Mouse (Mus musculus) left cerebral cortex, postnatal 4 days (tissue): Measurements from ENCODE around the gene Aldh16a1. TPM values are rescaled to one million over a fixed set of nuclear protein-coding genes. Genes with fewer than 3 reads are reported as not detected.
"Not testable (repeated sequence)": the region's sequence is repeated elsewhere in the genome, so short reads cannot be mapped to it uniquely, and the experiment has no call there.

Source experiments
- DNase-seq: peaks from one replicate; pipeline ENCODE4 v3.0.0-alpha.2; 2022
- intact Hi-C: fragments of 180-260 bp; cut with DNase I; formaldehyde crosslinking; loops from one replicate; pipeline ENCODE4 v1.15.1; 2025
- total RNA-seq, 2 experiments: library from RNA; stranded (reverse); gene quantifications; 2 replicates each; pipeline ENCODE4 v1.2.3; 2021

Aldh16a1 gene
- total RNA-seq, 2 experiments from 2014 or later = 16.7 to 16.9 TPM

- intact Hi-C loops = no loop called here
- DNase-seq = no peak
Observed at GRCm38 (mm10) chr7:45122561-45123185, 31.7 kb downstream of the Aldh16a1 start.

GRCm38 (mm10) chr7:45121966-45122365, 32.4 kb downstream of the Aldh16a1 start:
- DNase-seq = no peak
- intact Hi-C loops = no loop called here

DNA sequence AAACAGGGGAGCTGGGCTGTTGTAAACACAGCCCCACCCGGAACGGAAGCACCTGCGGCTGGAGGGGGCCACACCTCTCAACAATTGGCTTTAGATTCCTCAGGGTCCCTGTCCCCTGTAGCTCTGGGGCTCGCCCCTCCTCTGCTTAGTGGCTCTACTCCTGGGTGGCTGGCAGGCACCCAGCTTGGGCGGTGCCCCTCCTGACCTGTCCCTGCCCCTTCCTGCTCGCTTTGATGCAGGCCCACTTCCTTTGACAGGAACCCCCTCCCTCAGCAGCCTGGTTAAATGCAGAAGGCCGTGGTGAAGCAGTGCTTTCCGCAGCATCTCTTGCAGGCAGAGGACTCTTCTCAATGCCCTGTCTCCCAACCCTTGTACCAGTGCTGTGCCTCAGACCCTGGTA, 33.0 kb downstream of the Aldh16a1 start:
- DNase-seq = no peak

DNA sequence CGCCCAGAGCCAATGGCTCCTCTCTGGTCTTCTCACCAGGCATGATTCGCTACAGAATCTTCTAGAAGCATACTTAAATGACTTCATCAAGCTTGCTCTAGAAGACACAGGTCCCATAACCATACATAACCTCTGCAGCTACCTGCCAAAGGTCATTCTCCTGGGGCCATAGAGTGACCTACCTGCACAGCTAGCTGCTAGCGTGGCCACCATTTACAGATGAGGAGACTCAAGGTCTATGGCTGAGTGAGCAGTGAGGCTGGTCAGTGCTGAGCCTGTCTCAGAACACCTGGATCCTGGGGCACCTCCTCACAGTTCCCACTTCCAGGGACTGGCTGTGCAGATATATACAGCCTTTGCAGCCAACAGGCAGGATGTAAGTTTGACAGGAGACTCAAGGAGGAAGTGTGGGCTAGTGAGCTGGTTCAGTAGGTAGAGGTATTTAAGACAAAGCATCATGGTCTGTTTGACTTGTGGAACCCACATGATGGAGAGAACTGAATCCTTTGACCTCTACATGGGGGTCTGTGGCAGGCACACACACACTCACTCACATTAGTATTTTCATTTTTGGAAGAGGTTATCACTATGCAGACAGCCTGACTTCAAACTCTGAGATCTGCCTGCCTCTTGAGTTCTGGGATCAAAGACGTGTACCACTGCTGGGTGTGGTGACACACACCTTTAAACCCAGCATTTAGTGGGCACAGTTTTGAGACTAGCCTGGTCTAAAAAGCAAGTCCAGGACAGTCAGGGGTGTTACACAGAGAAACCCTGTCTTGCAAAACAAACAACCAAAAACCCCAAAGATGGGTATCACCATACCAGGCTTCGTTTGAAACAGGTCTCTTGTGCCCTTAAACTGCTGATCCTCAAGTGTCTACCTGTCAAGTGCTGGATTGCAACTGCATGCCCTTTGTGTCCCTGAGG, 34.3 kb downstream of the Aldh16a1 start:
- intact Hi-C loops = no loop called here
- DNase-seq = no peak

More for the DNA sequence above, 33.0 kb downstream of the Aldh16a1 start:
- intact Hi-C loops = no loop called here

GRCm38 (mm10) chr7:45118336-45118735, 36.0 kb downstream of the Aldh16a1 start:
- no peak for DNase-seq
- intact Hi-C loops = no loop called here

DNA sequence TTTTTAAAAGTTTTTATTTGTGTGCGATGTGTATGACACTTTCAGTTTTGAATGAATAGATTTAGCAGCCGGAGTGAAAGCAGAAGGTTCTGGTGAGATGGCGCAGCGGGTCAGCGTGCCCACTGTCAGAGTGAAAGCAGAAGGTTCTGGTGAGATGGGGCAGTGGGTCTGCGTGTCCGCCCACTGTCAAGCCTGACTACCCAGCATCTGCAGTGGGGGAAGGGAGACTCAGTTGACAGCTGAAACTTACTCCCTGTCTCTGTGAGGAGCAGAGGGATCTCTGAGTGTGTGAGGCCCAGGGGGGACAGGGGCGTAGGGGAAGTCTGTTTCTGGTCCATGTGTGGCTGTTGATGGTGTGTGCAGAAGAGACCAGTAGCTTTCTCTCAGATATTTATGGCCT, 36.8 kb downstream of the Aldh16a1 start:
- DNase-seq = no peak
- intact Hi-C loops = no loop called here

GRCm38 (mm10) chr7:45113476-45113875, 40.9 kb downstream of the Aldh16a1 start:
- no peak for DNase-seq
- intact Hi-C loops = no loop called here

DNA sequence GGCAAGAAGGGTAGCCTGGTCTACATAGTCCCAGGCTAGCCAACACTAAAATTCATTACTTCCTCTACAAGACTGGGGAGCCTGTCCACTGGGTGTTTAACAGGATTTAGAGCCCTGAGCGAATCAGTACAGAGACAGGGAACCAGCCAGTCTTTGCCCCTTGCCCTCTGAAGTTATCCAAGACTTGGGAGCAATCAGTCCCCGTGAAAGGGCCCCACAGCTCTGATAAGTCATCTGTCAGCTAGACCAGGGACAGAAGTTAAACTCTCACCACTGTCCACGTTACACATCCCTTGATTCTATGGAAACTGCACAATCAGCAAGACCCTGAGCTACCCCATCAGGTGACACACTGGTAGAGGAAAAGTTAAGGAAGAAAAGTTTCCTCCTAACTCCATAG, 41.9 kb downstream of the Aldh16a1 start:
- intact Hi-C loops = no loop called here
- DNase-seq = no peak

GRCm38 (mm10) chr7:45111940-45112339, 42.4 kb downstream of the Aldh16a1 start:
- DNase-seq = no peak
- intact Hi-C loops = no loop called here

DNA sequence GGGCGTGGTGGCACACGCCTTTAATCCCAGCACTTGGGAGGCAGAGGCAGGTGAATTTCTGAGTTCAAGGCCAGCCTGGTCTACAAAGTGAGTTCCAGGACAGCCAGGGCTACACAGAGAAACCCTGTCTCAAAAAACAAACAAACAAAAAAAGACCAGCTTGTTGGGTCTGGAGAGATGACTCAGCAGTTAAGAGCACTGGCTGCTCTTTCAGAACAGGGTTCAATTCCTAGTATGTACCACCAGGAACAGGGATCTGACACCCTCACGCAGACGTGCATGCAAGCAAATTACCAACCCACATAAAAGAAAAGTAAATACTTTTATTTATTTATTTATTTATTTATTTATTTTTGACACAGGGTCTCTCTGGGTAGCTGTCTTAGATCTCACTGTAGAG, 44.3 kb downstream of the Aldh16a1 start:
- DNase-seq, intact Hi-C loops: not testable (repeated sequence)

GRCm38 (mm10) chr7:45107052-45107645, 47.2 kb downstream of the Aldh16a1 start:
- DNase-seq = no peak
- intact Hi-C loops = no loop called here

DNA sequence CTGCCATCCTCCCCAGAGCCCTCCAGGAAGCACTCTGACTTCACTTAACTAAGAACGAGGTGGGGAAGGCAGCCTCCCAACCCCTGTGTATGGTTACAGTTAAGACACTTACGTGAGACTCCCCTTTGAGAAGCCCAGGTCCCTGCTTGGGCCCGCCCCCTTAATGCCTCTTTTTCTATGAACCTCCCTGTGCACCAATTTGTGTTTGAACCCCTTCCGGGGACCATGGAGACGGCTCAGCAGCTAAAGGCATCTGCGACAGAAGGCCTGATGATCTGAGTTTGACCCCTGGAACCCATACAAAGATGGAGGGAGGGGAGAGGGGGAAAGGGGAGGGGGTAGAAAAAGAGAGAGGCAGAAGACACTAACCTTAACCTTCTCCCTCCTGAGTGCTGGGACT, 47.9 kb downstream of the Aldh16a1 start:
- DNase-seq = no peak
- intact Hi-C loops = no loop called here

DNA sequence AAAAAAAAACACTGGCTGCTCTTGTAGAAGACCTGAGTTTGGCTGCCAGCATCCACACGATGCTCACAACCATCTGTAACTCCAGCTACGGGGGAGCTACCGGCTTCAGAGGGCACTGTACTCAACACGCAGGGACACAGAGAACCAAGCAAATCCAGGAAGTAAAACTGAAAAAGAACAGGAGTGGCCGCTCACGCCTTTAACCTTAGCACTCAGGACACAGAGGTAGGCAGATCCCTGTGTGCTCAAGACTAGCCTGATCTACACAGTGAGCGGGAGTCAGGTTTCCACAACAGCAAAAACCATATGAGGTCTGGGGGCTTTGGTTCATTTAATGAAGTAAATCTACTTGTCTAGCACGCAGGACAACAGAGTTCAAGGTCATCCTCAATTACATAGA, 48.9 kb downstream of the Aldh16a1 start:
- intact Hi-C loops = no loop called here
- DNase-seq = no peak

DNA sequence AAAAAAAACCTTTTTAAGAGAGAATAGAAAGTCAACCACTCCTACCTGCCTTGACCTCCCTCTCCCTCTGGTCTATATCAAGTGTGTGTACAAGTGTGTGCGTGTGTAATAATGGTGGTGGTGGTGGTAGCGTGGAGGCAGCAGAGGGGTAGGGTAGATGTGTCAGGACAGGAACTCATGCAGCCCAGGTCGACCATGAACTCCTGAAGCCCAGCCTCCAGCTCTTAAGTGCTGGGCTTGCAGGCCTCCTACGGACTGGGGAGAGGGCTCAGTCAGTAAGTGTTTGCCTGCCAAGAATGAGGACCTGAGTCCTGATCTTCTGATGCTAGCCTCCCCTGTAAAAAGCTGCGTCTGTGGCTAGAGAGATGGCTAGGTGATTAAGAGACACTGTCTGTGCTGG, 49.4 kb downstream of the Aldh16a1 start:
- no peak for DNase-seq
- intact Hi-C loops = no loop called here

DNA sequence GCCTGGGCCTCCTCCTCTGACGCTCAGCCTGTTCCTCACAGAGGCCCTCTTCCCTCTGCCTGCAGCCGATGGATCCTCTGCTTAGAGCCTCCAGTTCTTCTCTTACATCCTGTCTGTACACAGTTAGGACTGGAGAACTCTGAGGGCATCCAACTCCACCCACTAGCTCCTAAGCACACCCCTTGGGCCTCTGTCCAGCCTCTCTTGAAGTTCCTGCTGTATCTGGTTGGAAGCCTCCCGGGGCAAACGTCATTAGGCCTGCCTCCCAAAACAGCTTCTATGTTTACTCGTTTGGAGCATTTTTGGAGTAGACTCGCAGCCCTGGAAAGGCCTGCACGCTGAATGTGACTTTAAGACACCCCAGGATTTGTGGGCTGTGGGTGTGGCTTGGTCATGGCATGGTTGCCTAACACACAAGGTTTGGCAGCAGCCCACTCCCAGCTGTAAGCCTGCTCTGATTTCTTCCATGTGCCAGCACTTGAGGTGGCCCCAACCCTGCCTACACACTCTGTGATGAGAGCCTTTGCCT, 50.7 kb downstream of the Aldh16a1 start, which contains the start of gene Fcgrt:
Fcgrt (minus strand) TSS at position 200 of the 529 bp plus-strand sequence.
- intact Hi-C loops = no loop called here
- peak; percentile 75 for DNase-seq

- intact Hi-C loops = no loop called here
- no peak for DNase-seq
Observed at GRCm38 (mm10) chr7:45102940-45103585, 51.3 kb downstream of the Aldh16a1 start.

DNA sequence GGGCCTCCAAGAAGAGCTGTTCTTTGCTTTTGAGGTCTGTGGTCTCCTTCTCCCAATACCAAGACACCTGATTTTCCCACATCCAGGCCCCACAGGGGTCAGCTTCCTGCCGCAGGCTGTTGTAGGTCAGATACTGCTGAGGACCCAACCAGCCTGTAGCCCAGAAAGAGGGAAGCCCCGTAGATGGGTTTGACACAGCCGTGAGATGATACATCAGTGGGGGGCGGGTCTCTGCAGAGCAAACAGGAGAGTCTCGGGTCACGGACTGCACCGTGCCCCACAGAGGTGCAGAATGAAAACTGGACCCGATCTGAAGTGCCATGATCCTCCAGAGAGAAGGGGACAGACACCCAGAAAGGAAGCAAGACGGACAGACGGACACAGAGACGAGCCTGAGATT, 51.9 kb downstream of the Aldh16a1 start:
- no peak for DNase-seq
- intact Hi-C loops = no loop called here

- DNase-seq = no peak
- intact Hi-C loops = no loop called here
Observed at GRCm38 (mm10) chr7:45100046-45100445, 54.3 kb downstream of the Aldh16a1 start.

- intact Hi-C loops = no loop called here
- DNase-seq = no peak
Observed at GRCm38 (mm10) chr7:45098541-45099240, 55.7 kb downstream of the Aldh16a1 start.

DNA sequence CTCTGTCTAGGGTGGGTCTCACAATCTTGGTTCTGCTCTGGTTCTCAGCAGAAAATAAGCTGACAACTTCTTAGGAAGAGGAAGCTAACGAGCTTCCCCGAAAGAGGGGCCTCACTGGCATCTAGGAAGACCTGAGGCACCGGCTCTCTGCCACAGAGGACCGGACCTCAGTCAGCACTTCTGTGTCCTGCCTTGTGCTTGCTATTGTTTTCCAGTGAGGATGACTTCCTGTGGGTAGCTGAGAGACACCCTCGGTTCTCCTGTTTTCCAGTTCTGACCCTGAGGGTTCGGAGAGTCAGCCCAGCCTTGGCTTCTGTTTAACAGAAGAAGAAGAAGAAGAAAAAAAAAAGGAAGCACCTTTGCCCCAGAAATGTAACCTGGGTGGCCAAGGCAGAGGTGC, 56.9 kb downstream of the Aldh16a1 start:
- DNase-seq = no peak
- intact Hi-C loops = no loop called here
